Mouse (Mus musculus): ENCODE measurements around the gene Trem3. TPM values are rescaled to one million over a fixed set of nuclear protein-coding genes. Genes with fewer than 3 reads are reported as not detected.

Trem3 gene
- polyA plus RNA-seq, 1 experiment: 2.4 TPM

DNA sequence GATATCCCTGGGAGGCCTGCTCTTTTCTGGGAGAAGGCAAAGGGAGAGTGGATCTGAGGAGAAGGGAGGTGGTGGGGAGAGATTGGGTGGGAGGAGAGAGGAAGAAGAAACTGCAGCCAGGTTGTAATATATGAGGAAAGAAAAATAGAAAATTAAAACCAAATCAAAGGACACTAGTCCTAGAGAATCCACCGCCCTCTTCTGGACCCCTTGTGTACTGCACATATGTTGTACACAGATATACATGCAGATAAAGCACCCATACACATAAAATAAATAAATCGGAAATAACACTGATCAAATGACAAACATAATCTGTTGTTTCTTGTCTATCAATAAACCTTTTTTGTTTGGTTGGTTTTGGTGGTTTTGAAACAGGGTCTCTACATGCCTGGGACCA is 39.7 kb downstream of the Trem3 start:
- Histone ChIP-seq H3K4me3 (no peak overlapping the region), H3K36me3 (ENCODE audit: control insufficient read depth, insufficient read depth) (no peaks in the 10 kb centered on the region), H3K4me2 (ENCODE audit: low read depth) (no peak overlapping the region), H3K79me2 (ENCODE audit: control insufficient read depth, insufficient read depth) (no peaks in the 10 kb centered on the region), H3K27me3 (ENCODE audit: control insufficient read depth, insufficient read depth, insufficient read length) (no peaks in the 10 kb centered on the region), H3ac (ENCODE audit: control insufficient read depth, insufficient read length) (no peak overlapping the region)
- TF ChIP-seq CEBPB (IDR thresholded peaks at IDR 0.05; ENCODE audit: insufficient read depth, poor library complexity, severe bottlenecking): no peak
- TF ChIP-seq E2F4 (IDR thresholded peaks at IDR 0.05; ENCODE audit: insufficient read depth): no peak
- TF ChIP-seq TCF12 (IDR thresholded peaks at IDR 0.05; ENCODE audit: insufficient read depth, poor library complexity, severe bottlenecking): no peak
- TF ChIP-seq USF1 (IDR thresholded peaks at IDR 0.05; ENCODE audit: low read depth): no peak
- TF ChIP-seq MYOD1 (IDR thresholded peaks at IDR 0.05; ENCODE audit: control insufficient read depth in 1 of 3, insufficient read length in 2 of 3, low read depth in 2 of 3): no peak
- TF ChIP-seq MYOG (IDR thresholded peaks at IDR 0.05; ENCODE audit: control insufficient read depth in 1 of 3, insufficient read depth in 1 of 3, insufficient read length in 2 of 3, low read depth in 2 of 3): no peak

DNA sequence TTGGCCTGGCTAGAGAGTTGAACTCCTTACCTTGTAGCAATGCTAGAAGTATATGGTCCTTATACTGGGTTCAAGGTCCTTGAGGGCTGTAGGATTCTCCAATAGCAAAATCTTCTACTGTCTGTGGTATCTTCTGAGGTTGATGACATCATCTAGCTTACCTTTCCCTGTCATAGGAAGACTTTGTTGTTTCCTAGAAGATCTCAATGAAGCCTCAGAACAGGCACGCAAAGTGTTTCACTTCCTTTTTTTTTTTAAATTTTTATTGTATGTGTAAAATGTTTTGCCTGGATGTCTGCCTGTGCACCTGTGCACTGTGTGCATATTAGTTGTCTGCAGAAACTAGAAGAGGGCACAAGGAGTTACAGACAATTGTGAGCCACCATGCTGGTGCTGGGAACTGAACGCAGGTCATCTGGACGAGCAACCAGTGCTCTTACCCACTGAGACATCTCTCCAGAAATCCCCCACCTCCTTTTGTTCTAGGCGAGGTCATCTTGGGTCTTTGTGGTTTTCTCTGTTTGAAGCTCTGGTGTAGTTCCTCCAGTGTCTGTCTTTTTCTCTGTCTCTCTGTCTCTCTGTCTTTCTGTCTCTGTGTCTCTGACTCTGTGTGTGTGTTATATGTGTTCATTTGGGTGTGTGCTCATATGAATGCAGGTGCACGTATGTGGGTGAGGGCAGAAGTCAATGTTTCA is 46.1 kb downstream of the Trem3 start:
- H3K4me2 ChIP-seq (ENCODE audit: low read depth): no peak overlapping the region
- no peak overlapping the region for H3ac ChIP-seq (ENCODE audit: control insufficient read depth, insufficient read length)
- H3K36me3 ChIP-seq (ENCODE audit: control insufficient read depth, insufficient read depth): no peaks in the 10 kb centered on the region
- no peak for TF ChIP-seq REST (IDR thresholded peaks at IDR 0.05; ENCODE audit: insufficient read depth, insufficient read length)
- no peaks in the 10 kb centered on the region for H3K79me2 ChIP-seq (ENCODE audit: control insufficient read depth, insufficient read depth)
- H3K27me3 ChIP-seq (ENCODE audit: control insufficient read depth, insufficient read depth, insufficient read length): no peaks in the 10 kb centered on the region
- H3K4me3 ChIP-seq: no peak overlapping the region

DNA sequence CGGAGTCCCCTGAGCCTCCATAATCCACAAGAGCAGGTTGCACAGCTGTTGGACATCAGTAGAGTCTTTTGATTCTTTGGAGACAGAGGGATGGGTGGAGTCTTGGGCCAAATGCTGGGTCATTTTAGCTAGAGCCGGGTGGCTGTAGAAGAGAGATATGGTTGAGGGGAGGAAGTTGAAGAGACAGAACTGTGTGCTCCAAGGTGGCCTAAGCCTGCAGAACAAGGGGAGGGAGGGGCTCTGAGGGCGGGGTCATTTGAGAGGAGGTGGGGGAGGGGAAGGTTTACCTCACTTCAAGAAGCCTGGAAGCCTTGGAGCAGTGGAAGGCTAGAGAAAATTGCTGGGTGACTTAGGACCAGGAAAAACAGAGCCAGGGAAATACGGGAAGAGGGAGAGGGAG is 51.6 kb downstream of the Trem3 start, which contains the start of gene Treml2:
Gene Treml2, plus strand, starts transcription at position 296 of the 400 bp plus-strand sequence.
- TF ChIP-seq CEBPB (IDR thresholded peaks at IDR 0.05; ENCODE audit: insufficient read depth, poor library complexity, severe bottlenecking): no peak
- TF ChIP-seq MAX (IDR thresholded peaks at IDR 0.05; ENCODE audit: low read depth): no peak
- TF ChIP-seq POLR2AphosphoS2 (IDR thresholded peaks at IDR 0.05; ENCODE audit: insufficient read length, low read depth): no peak
- TF ChIP-seq POLR2A (IDR thresholded peaks at IDR 0.05; ENCODE audit: insufficient read length, low read depth): no peak
- TF ChIP-seq TCF3 (IDR thresholded peaks at IDR 0.05; ENCODE audit: insufficient read length, low read depth): no peak
- TF ChIP-seq MYOG (IDR thresholded peaks at IDR 0.05; ENCODE audit: control insufficient read depth in 1 of 3, insufficient read depth in 1 of 3, insufficient read length in 2 of 3, low read depth in 2 of 3): no peak
- TF ChIP-seq SRF (IDR thresholded peaks at IDR 0.05; ENCODE audit: control insufficient read depth, insufficient read length, low read depth): no peak
- TF ChIP-seq MYOD1 (IDR thresholded peaks at IDR 0.05; ENCODE audit: control insufficient read depth in 1 of 3, insufficient read length in 2 of 3, low read depth in 2 of 3): no peak
- TF ChIP-seq REST (IDR thresholded peaks at IDR 0.05; ENCODE audit: insufficient read depth, insufficient read length): no peak
- no peak for TF ChIP-seq TCF12 (IDR thresholded peaks at IDR 0.05; ENCODE audit: insufficient read depth, poor library complexity, severe bottlenecking)
- TF ChIP-seq USF1 (IDR thresholded peaks at IDR 0.05; ENCODE audit: low read depth): no peak
- no peak for TF ChIP-seq E2F4 (IDR thresholded peaks at IDR 0.05; ENCODE audit: insufficient read depth)
- H3K36me3 ChIP-seq (ENCODE audit: control insufficient read depth, insufficient read depth): no peaks in the 10 kb centered on the region
- H3K4me3 ChIP-seq: no peak within 1 kb of the TSS
- H3ac ChIP-seq (ENCODE audit: control insufficient read depth, insufficient read length): no peak within 1 kb of the TSS
- no peak within 1 kb of the TSS for H3K4me2 ChIP-seq (ENCODE audit: low read depth)
- no peaks in the 10 kb centered on the region for H3K79me2 ChIP-seq (ENCODE audit: control insufficient read depth, insufficient read depth)
- no peaks in the 10 kb centered on the region for H3K27me3 ChIP-seq (ENCODE audit: control insufficient read depth, insufficient read depth, insufficient read length)

DNA sequence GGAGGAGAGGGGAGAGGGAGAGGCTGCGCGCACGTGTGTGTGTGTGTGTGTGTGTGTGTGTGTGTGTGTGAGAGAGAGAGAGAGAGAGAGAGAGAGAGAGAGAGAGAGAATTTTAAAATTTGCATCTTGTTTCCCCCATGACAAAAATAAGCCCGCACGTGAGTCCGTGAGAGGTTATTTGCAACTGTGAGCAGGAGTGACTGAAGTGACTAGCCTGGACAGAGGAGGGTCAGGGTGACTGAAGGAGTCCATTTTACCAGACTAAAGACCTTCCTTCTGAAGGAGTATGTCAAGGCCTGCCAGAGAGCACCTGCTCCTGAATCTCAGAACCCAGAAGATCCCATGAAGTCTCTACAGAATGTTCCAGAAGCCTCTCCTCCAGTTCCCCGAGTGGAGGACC is 52.2 kb downstream of the Trem3 start:
- Histone ChIP-seq H3K79me2 (ENCODE audit: control insufficient read depth, insufficient read depth) (no peaks in the 10 kb centered on the region), H3K4me2 (ENCODE audit: low read depth) (no peak overlapping the region), H3ac (ENCODE audit: control insufficient read depth, insufficient read length) (no peak overlapping the region), H3K36me3 (ENCODE audit: control insufficient read depth, insufficient read depth) (no peaks in the 10 kb centered on the region), H3K27me3 (ENCODE audit: control insufficient read depth, insufficient read depth, insufficient read length) (no peaks in the 10 kb centered on the region), H3K4me3 (no peak overlapping the region)
- no peak for TF ChIP-seq POLR2A (IDR thresholded peaks at IDR 0.05; ENCODE audit: insufficient read length, low read depth)
- TF ChIP-seq E2F4 (IDR thresholded peaks at IDR 0.05; ENCODE audit: insufficient read depth): no peak
- TF ChIP-seq MYOG (IDR thresholded peaks at IDR 0.05; ENCODE audit: control insufficient read depth in 1 of 3, insufficient read depth in 1 of 3, insufficient read length in 2 of 3, low read depth in 2 of 3): no peak
- TF ChIP-seq POLR2AphosphoS2 (IDR thresholded peaks at IDR 0.05; ENCODE audit: insufficient read length, low read depth): no peak
- TF ChIP-seq MAX (IDR thresholded peaks at IDR 0.05; ENCODE audit: low read depth): no peak
- TF ChIP-seq CEBPB (IDR thresholded peaks at IDR 0.05; ENCODE audit: insufficient read depth, poor library complexity, severe bottlenecking): no peak
- no peak for TF ChIP-seq MYOD1 (IDR thresholded peaks at IDR 0.05; ENCODE audit: control insufficient read depth in 1 of 3, insufficient read length in 2 of 3, low read depth in 2 of 3)

DNA sequence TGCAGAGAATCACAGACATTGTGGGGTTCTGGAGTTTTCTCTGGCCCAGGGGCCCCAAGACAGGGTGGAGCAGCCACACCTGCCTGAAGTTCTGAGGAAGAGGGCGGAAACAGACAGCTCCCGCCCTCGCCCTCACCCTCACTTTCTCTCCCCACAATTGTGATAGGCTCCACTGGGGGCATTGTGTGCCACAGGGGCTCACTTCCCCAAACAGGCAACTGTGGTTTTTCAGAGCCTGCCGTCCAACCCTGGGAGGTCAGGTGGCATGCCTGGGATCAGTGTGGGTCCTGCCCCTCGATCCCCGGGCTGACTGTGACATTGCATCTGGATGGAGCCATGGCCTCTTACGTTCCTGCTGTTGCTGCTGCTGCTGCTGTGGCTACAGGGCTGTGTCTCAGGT is 52.6 kb downstream of the Trem3 start:
- Histone ChIP-seq H3ac (ENCODE audit: control insufficient read depth, insufficient read length) (no peak overlapping the region), H3K4me3 (no peak overlapping the region), H3K79me2 (ENCODE audit: control insufficient read depth, insufficient read depth) (no peaks in the 10 kb centered on the region), H3K36me3 (ENCODE audit: control insufficient read depth, insufficient read depth) (no peaks in the 10 kb centered on the region), H3K27me3 (ENCODE audit: control insufficient read depth, insufficient read depth, insufficient read length) (no peaks in the 10 kb centered on the region), H3K4me2 (ENCODE audit: low read depth) (no peak overlapping the region)
- TF ChIP-seq TCF3 (IDR thresholded peaks at IDR 0.05; ENCODE audit: insufficient read length, low read depth): no peak
- no peak for TF ChIP-seq TCF12 (IDR thresholded peaks at IDR 0.05; ENCODE audit: insufficient read depth, poor library complexity, severe bottlenecking)
- no peak for TF ChIP-seq SRF (IDR thresholded peaks at IDR 0.05; ENCODE audit: control insufficient read depth, insufficient read length, low read depth)
- TF ChIP-seq POLR2A (IDR thresholded peaks at IDR 0.05; ENCODE audit: insufficient read length, low read depth): no peak
- no peak for TF ChIP-seq REST (IDR thresholded peaks at IDR 0.05; ENCODE audit: insufficient read depth, insufficient read length)
- TF ChIP-seq POLR2AphosphoS2 (IDR thresholded peaks at IDR 0.05; ENCODE audit: insufficient read length, low read depth): no peak
- TF ChIP-seq USF1 (IDR thresholded peaks at IDR 0.05; ENCODE audit: low read depth): no peak
- TF ChIP-seq MYOD1 (IDR thresholded peaks at IDR 0.05; ENCODE audit: control insufficient read depth in 1 of 3, insufficient read length in 2 of 3, low read depth in 2 of 3): no peak
- no peak for TF ChIP-seq MAX (IDR thresholded peaks at IDR 0.05; ENCODE audit: low read depth)
- TF ChIP-seq CEBPB (IDR thresholded peaks at IDR 0.05; ENCODE audit: insufficient read depth, poor library complexity, severe bottlenecking): no peak
- TF ChIP-seq E2F4 (IDR thresholded peaks at IDR 0.05; ENCODE audit: insufficient read depth): no peak
- no peak for TF ChIP-seq MYOG (IDR thresholded peaks at IDR 0.05; ENCODE audit: control insufficient read depth in 1 of 3, insufficient read depth in 1 of 3, insufficient read length in 2 of 3, low read depth in 2 of 3)
